Mouse (Mus musculus) hindbrain, embryonic 15.5 days (tissue): ENCODE data around the gene Gm10642. TPM values are rescaled to one million over a fixed set of nuclear protein-coding genes. Genes with fewer than 3 reads are reported as not detected.

Source experiments
- ATAC-seq: fragments of 200-750 bp; cut with Nextera tagmentation; 2 replicates; pipeline ENCODE4 v1.8.0; 2017; ENCODE audit warnings: low read depth, moderate number of reproducible peaks, moderate TSS enrichment; ENCODE audit not compliant: low FRiP score
- H3K27ac ChIP-seq: fragments of 300-500 bp; sonication (generic); replicated peaks from 2 replicates; pipeline ENCODE4 v1.5.1; 2015; ENCODE audit warnings: mild to moderate bottlenecking, inconsistent platforms
- H3K27me3 ChIP-seq: fragments of 300-500 bp; sonication (generic); 2 replicates; pipeline ENCODE4 v1.6.1; 2015; ENCODE audit warnings: control low read depth, inconsistent platforms
- H3K36me3 ChIP-seq: fragments of 300-500 bp; sonication (generic); 2 replicates; pipeline ENCODE4 v1.6.1; 2015; ENCODE audit warnings: control low read depth, inconsistent platforms
- H3K4me1 ChIP-seq: fragments of 300-500 bp; sonication (generic); replicated peaks from 2 replicates; pipeline ENCODE4 v1.6.1; 2015; ENCODE audit warnings: control low read depth, inconsistent platforms
- H3K4me2 ChIP-seq: fragments of 300-500 bp; sonication (generic); 2 replicates; pipeline ENCODE4 v1.6.1; 2015; ENCODE audit warnings: moderate library complexity, mild to moderate bottlenecking, inconsistent platforms
- H3K4me3 ChIP-seq: fragments of 300-500 bp; sonication (generic); 2 replicates; pipeline ENCODE4 v1.5.1; 2015; ENCODE audit warnings: mild to moderate bottlenecking, inconsistent platforms
- H3K9ac ChIP-seq: fragments of 300-500 bp; sonication (generic); 2 replicates; pipeline ENCODE4 v1.6.1; 2015; ENCODE audit warnings: inconsistent platforms
- H3K9me3 ChIP-seq: fragments of 300-500 bp; sonication (generic); 2 replicates; pipeline ENCODE4 v1.6.1; 2016; ENCODE audit warnings: control low read depth, inconsistent platforms
- WGBS: fragments of 180-500 bp; shearing (Covaris S2); methylation state at CpG from one replicate; pipeline ENCODE4 v1.1.7; 2015; 5-methylcytosine and 5-hydroxymethylcytosine counted together
- polyA plus RNA-seq: library from polyadenylated mRNA; unstranded; fragments of >200 nt; fragmentation: Nextera tagmentation; extraction: Ambion mirVana; gene quantifications from 2 replicates; pipeline ENCODE4 v1.2.1, GENCODE M21; 2015

The Gm10642 gene
- polyA plus RNA-seq, 1 experiment from 2014 or later: 1.0 TPM

DNA sequence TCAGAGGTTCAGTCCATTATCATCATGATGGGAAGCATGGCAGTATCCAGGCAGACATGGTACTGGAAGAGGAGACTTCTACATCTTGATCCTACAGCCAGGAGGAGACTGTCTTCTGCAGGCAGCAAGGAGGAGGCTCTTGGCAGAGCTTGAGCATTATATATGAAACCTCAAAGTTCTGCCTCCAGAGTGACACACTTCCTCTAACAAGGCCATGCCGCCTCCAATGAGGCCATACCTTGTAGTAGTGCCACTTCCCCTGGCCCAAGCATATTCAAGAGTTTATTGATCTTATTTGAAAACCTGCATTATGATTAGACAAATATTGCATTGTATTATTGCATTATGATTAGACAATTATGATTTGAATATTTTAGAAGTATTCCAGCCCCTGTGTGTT is 50.4 kb downstream of the Gm10642 start:
- Histone ChIP-seq H3K27ac (no peak overlapping the region), H3K27me3 (no peaks in the 10 kb centered on the region), H3K4me2 (no peak overlapping the region), H3K36me3 (peaks cover 9% of the 10 kb centered on the region; the same call in 1 of the 2 replicates), H3K9ac (no peak overlapping the region), H3K9me3 (no peaks in the 10 kb centered on the region), H3K4me1 (no peaks in the 10 kb centered on the region), H3K4me3 (no peak overlapping the region)
- 98% methylated on average over 1 of the region's 1 CpGs for WGBS
- ATAC-seq: no peak

Other genes starting within 250 kb of the Gm10642 start
- gene Ccnb2, start 234.7 kb upstream of the Gm10642 start, polyA plus RNA-seq: 30.7 and 40.5 TPM in 2 replicates
- 31.8 and 33.6 TPM in 2 replicates for gene Rnf111, start 152.5 kb upstream of the Gm10642 start, polyA plus RNA-seq
- 58.4 and 59.0 TPM in 2 replicates for gene Sltm, start 113.5 kb upstream of the Gm10642 start, polyA plus RNA-seq
- 26.7 and 28.0 TPM in 2 replicates for gene Mindy2, start 923 bp downstream of the Gm10642 start, polyA plus RNA-seq
- 54.9 and 55.3 TPM in 2 replicates for gene Adam10, start 22.7 kb downstream of the Gm10642 start, polyA plus RNA-seq